Mouse (Mus musculus) heart, adult 2 months (tissue): ENCODE measurements around the gene Apol7e.

ENCODE experiments used
- CTCF ChIP-seq: fragments of 200-600 bp; IDR thresholded peaks from 2 replicates; pipeline ENCODE4 v1.8.1; 2022; ENCODE audit warnings: antibody characterized with exemption, mild to moderate bottlenecking, moderate library complexity
- POLR2A ChIP-seq: fragments of 200-500 bp; IDR thresholded peaks from 2 replicates; pipeline ENCODE4 v1.6.1; 2011; ENCODE audit warnings: mild to moderate bottlenecking, low read depth, low read length, control low read depth; ENCODE audit not compliant: insufficient read depth

DNA sequence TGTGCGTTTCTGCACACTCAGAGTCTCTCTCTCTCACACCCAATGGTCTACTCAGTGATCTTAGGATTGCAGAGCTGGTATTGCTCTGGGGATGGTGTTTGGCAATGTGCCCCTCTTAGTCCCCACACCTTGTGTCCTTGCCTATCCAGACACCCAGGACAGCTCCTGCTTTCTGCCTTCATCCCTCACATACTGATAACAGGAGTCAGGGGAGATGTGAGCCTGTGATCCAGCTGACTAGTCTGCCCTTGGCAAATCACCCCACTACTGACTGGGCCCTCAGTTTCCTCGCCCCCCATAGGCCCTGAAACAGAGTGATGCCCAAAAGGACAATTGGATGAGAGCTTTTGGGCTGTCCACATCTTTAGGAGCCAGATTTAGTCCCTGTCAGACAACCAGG, 57.4 kb downstream of the Apol7e start:
- no peak for TF ChIP-seq CTCF
- no peak for TF ChIP-seq POLR2A
